Mouse (Mus musculus) 3T3-L1 (cell line): ENCODE measurements around the gene Slc22a15.

Experiments used
- DNase-seq: peaks from one replicate; pipeline ENCODE4 v3.0.0-alpha.2; 2015; ENCODE audit warnings: low read depth, low spot score

Slc22a15 gene

DNA sequence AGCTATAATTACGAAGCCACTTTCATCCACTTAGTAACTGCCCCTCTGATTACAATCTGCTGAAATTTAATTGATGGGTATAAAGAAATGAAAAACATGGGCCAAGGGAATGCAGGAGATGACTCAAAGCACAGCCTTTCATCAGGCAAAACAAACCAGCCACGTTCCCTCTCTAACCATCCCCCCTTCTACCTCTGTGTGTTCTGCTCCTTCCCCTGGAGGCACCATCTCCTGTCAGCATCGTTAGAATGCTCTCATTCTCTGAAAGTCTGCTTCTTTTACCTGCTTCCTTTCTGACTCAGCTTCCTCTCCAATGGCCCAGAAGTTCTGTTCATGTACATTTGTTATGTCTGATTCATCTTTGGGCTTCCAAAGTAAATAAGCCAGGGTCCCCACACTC, 6.6 kb downstream of the Slc22a15 start:
- peak; percentile 58 for DNase-seq

DNA sequence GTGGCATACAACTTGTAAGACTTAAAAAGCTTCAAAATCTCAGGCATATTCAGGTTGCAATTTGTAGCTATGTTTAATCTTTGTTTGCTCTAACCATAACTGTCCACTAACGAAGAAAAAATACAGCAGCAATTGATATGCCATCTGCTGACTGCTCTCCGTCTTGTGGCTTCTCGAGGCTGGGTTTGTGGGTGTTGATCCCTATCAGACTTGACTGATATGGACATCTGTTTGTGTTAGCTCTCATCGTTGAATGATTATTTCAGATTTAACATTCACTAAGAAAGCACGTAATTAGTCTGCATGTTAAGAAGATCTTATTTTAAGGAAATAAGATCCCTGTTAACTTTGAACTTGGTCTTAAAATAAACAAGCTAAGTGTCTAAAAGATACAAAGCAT, 7.7 kb downstream of the Slc22a15 start:
- DNase-seq: no peak

DNA sequence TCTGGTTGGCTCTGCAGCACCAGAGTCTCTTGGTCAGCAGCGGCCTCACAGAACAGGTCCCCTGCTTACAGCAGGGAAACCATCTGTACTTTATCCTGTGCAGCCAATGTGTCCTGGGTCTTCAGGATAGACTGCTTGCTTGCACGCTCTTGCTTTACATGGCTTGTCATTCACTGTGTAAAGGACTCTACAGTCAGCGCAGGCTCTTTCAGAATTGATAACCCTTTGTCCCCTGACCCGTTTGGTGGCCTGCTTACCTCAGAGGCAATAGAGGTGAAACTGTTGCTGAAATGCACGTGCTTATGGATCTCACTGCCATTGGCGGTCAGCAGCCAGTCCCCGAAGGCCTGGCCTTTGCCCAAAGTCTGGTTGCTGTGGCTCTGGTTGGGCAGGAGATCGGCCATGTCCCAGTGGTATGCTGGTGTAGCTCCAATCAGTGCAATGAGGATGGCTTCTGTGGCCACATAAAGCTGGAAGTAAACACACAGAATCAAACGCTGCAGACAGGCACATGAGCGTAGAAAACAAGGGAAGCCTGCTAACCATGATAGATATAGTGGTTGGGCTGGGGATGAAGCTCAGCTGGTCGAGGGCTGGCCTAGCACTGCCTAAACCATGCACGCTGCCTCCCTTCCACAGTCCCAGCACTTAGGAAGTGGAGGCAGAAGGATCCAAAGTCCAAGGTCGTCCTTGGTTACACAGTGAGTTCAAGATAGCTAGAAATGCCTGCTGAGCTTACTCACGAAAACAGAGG, 9.0 kb downstream of the Slc22a15 start:
- DNase-seq: no peak

DNA sequence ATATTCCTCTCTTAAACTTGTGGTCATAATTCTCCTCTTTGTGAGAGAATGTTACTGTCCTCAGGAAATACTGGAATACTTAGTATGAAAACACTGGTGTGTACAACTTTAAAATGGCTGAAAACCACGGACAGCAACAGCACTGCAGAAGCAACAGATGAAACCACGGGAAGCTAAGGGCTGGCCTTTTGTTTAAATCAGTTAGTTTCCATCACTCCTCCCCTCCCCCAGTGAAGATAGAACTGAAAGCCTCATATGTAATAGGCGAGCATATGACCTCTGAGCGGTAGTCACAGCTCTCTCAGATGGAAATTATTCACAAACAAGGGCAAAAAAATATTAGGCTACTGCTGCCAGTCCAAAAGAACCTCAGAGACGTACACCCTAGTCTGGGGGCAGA, 10.0 kb downstream of the Slc22a15 start:
- no peak for DNase-seq

DNA sequence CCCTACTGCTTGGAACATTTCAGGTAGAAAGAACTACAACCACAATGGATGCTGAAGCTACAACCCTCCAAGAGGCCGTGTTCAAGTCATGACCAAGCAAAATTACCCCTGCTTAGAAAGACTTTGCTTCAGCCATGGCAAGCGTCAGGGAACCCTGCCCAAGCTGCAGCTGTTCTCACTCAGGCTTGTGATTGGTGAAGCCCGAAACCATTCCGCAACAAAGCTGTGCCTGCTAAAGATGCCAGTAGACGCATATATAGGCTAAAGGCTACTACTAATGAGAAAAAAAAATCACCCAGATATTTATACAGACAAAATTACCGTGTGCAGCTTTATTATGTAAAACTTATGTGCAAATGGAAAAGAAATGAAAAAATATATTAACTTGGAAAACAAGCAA, 12.2 kb downstream of the Slc22a15 start:
- DNase-seq: no peak

DNA sequence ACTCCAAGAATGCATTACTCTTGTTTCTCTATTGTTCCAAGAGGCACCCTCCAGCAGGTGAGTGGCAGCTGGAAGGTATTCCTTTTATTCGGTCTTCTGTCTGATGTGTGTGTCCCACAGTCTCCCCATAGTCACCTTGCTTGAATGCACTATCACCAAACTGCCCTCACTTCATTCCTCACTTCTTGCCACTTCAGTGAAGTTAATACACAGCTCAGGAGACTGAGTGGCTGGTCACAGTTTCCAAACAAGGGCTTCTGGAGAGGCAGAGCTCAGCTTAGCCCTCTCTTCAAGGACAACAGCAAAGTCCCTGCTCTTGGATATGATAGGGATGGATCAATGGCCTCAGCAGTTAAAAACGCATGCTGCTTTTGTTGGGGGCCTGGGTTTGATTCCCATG, 17.2 kb downstream of the Slc22a15 start:
- DNase-seq: no peak

DNA sequence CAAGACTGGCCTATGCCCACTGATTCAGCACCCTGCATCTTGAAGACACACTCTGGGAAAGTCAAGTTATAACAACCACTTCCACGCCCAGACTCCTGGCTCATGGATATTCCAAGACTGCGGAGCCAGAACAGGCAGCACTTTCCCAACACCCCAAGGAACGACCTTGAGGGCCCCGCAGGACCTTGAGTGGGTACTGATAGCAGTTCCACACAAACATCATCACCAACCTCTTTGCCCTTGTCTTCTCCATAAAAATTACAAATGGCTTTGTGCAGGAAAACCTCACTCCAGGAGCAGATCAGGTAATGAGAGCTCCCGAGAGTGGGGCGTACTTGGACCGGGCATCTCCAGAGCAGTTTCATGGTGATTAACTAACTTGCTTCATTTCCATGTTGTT, 19.5 kb downstream of the Slc22a15 start:
- DNase-seq: no peak

DNA sequence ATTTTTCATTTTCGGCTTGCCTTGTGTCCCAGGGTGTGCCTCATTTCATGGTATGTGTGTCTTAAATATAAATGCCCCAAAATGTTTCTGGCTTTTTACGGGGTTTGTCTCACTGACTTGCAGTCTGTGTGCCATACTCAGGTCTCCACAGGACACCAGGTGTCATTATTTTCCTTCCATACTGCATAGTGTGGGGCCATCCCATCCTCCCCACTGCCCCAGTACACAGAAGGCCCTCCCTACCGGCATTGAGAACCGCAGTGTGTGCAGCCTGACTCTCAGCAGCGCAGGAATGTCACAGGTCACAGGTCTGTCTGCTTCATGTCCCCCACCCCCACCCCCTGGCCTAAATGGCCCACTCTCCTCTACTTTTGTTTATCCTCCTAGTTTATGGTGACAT, 21.2 kb downstream of the Slc22a15 start:
- DNase-seq: no peak

DNA sequence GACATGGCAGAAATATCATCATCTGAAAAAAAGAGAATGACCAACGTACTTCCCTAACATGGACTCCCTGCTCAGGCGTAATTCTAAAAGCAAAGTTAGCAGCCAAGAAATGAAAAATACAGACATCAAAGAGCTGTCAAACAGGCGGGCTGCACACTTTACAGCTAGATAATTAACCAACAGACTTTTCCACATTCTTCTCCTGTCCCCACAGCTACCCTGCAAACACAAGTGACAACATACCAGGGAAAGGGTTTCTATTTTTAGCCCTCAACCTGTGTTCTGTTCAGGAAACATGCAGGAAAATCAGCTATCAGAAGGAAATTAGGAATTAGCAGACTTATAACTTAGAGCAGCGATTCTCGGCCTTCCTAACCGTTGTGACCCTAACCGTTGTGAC, 21.9 kb downstream of the Slc22a15 start:
- DNase-seq: no peak

DNA sequence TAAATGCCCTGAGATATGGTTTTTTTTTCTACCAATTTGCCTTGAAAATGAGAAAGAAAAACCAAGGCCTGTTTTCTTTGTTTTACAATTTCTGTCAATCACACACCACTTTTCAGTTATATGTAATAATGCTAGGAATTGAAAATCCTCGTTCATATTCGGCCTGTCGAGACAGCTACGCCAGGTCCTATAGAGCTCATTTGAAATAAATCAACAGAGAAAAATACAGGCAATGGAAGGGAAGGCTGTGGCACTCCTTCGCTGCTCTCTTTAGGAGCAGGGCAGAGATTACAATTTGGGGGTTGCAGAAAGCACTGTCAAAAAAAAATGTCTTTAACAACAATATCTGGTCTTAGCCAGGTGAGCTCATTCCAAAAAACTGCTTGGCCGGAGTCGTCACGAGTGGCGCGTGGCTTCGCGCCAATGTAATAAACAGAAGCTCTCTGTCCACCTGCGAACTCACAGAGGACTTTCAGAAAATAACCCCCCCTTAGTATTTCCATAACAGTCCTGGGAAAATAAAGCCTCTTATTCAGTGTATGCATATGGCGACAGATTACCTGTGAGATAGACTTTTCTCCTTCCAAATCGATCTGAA, 26.8 kb downstream of the Slc22a15 start:
- DNase-seq: no peak

DNA sequence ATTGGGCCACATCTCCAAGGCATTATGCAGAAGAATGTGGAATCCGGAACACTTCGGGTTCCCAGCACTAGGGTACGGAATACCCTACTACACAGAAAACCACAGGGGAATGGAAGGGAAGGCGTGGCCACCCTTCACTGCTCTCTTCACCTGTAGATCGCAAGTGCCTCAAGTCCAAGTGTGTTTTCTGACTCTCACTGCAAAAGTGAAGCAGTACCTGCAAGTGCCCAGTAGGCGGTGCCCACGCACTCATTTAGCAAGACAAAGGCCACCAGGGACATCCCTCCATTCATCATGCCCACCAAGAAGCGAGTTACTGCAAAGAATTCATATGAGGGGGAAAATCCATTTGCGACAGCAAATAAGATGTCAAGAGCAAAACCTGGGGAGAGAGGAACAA, 27.4 kb downstream of the Slc22a15 start:
- DNase-seq: peak; percentile 82

DNA sequence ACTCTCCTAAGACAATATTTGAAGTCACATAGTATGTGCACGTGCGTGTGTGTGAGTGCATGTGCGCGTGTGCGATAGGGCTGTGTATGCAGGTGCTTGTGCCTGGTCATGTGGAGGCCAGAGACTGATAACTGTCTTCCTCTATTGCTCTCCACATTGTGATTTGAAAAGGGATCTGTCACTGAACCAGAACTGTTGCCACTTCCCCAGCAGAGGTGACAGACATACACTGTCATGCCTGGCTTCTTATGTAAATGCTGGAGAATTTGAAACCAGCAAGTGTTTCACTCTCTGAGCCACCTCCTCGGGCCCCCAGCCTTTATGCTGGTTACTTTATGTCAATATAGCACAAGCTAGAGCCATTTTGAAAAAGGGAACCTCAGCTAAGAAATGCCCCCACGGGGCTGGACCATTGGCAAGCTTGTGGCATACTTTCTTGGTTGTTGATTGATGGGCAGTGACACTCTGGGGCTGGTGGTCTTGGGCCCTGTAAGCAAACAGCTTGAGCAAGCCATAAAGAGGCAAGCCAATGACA, 28.8 kb downstream of the Slc22a15 start:
- no peak for DNase-seq

DNA sequence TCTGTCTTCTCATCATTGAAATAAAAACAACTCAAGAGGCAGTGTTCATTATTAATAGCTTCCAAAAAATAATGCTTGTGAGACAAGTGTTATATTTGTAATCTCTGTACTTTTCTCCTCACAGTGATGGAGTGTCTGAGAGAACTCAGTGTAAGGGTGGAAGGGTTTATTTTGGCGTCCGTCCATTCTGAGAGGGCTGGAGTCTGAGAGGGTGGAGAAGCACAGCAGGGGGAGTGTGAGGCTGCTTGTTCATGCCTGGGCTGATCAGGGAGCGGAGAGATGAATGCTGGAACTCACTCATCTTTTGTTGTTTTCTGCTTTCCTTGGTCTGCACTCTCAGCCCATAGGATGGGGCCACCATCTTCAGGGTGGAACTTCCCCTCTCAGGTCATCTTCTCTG, 38.7 kb downstream of the Slc22a15 start:
- no peak for DNase-seq

DNA sequence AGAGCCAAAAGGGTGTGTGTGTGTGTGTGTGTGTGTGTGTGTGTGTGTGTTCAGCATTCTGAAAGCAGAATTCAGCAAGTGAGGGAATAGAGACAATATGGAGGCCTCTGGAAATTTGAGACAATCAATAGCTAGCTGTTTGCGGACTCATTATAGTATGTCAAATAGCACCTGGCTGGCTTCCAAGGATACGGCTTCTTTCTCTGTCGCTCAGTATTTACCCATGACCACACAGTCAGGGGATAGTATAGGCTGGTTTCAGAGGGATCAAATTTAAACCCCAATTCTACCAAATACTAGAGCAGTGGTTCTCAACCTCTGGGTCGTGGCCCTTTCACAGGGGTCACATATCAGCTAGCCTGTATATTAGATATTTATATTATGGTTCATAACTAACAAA, 39.2 kb downstream of the Slc22a15 start:
- no peak for DNase-seq

DNA sequence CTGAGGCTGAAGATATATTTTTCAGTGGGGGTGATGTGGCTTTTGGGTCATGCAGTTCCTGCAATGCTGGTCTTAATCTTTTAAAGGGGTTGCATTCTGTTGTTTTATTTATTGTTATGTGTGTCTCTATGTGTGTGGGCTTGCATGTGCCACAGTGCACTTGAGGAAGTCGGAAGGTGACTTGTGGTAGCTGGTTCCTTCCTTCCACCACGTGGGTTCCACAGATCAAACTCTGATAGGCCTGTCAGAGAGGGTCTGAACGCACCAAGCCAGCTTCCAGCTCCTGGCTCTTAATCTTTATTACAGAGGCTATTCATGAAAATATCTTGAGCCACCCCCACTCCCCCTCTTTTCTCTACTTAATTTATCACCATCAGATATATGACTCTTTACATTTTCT, 40.4 kb downstream of the Slc22a15 start:
- DNase-seq: no peak

DNA sequence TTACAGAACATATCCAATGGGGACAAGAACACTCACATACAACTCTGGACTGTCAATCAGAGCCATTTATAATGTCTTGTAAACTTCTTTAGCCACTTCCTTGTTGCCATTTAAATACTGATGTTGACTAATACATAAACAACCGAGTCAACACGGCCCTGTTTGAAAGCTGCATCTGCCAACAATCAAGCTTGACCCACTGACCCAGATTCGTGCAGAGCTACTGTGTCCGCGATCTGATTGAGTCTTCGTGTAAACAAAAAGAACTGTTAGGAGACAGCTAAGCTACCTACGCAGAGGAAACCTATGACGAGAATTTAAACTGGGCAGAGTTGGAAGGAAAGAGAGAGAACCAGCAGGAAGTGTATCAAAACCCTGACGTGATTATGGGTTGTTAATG, 42.5 kb downstream of the Slc22a15 start:
- DNase-seq: no peak

DNA sequence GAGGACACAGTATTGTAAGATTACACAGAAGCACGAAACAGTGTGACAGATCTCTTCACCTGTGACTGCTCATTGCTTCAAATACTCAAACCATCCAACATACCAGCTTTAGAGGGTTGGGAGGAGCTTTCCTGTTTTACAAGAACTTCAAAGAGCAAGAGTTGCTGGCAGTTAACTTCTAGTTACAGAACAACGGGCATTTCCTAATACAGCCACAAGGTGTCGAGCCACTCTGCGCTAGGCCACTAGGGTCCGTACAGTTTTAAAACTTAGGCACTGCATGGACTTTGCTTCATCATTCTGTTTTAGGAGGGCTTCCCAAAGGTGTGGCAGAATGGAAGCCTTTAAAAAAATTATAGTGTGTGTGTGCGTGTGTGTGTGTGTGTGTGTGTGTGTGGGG, 43.4 kb downstream of the Slc22a15 start:
- DNase-seq: peak; percentile 3

DNA sequence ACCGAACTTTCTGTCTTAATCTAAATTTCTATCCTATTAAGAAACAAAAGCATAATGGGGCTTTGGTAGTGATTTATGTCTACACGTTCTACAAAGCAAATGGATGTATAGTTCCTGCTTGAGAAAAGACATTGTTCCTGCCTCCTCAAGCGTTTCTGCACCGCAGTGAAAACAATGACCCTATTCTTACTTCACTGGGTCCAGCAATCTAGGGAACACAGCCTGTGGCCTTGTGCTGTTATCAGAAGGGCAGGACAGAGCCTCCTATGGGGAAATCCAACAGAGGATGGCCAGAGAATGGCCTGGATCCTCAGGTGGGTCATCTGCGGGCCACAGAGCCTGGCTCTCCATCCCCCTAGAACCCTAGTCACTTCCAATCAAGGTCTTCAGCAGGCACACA, 46.1 kb downstream of the Slc22a15 start:
- DNase-seq: no peak

DNA sequence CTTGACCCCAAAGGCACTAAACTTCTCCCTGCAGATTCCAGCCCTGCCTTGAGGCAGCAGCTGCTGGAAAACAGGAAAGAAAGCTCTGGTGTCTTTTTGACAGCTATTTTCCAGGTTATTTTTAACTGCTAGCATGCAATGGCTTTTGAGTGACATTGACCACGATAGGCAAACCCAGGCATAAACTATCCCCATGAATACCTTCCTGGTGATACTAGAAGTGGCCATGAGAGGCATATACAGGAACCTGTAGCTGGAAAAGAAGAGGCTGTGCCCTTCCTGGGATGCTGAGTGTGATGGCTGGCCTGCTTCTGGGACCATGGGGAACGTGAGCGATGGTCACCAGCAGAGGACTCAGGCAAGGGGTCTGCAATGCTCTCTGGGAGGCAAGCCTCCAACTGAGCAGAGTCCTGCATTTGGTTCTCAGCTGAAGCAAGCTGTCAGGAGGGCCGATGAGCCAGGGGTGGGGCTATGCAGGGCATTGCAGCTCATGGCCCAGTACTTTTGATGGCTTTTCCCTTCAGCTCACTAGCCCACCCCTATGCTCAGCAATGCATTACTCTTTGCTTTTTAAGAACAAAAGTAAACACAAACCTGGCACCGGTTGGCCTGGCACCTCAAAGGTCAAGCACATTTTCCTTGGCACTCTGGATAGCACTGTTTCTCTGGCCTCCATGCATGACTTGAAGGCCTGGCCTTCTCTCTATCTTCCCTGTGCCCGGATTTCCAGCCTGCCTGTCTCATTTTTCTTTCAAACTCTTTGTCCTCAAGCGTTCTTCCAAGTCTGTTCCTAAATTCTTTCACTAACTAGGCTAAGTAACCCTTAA, 47.6 kb downstream of the Slc22a15 start:
- DNase-seq: no peak

DNA sequence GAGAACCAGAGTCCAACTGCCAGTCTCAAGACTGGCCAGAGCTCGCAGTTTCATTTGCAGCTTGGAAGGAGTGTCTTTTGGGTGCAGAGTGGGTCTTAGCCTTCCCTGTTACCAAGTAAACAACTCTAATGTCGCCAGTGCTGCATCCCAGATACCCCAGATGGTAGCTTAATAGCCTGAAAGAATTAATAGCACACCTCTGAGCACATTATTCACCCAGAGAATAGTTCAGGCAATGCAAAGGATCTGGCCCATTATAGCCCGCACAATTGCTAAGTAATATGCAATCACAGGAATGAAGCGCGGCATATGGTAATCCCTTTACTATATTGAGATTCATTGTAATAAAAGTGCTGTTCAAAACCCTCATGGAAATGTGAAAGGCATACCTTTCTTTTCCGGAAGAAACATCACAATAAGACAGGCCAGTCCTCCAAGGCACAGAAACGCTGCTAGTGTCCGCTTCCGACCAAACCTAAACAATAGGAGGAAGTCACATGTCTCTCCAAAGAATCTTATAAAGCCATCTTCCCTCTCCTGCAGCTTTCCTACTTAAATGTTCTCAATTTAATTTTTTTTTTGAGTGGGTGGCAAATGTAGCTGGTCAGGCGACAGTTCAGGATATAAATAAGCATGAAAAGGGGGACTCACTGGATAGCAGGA, 48.9 kb downstream of the Slc22a15 start:
- DNase-seq: no peak

DNA sequence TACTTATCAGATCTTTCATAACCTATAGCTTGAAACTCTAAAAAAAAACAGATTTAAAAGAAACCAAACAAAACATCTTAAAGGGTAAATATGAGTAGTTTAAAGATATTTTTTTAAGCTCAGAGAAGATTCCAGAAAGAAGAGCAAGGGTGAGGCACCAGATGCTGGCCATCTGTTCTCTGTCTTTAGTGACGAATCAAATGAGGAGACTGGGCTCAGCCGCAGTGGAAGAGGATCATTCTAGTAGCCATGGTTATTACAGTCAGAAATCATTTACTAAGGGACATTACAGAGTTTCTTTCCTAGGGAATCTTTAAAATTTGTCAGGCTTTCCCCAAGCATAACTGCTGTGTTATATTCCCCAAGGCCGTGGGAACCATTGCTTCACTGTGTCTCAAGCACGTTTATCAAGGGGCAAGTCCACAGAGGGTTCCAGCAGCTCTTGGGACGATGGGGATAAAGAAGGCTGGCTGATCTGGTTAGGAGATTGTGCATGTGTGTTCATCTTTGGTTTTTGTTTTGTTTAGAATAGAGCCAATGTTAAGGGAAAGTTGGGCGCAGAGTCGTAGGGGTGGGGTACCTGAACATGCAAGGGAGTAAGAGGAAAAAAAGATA, 51.1 kb downstream of the Slc22a15 start:
- DNase-seq: no peak

DNA sequence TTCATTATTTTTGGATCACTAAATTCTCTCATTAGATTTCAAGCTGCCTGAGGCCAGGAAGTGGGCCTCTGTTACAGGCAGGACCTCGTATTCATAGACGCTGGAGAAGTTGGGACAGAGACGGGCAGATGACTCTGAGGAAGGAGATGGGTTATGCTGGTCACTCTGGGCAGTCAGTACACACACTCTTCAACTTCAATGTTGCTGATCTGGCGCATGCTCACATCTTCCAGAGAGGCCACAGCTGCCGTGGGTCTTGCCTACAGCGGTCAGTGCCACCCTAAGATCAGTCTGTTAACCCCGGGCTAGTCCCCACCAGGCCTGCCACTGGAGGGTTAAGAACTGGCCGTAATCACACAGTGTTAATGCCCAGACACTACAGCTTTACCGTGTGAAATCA, 52.3 kb downstream of the Slc22a15 start:
- DNase-seq: no peak
